Mouse (Mus musculus) ES-Bruce4 (cell line): ENCODE measurements around the gene Gnaq.

ENCODE experiments used
- CTCF ChIP-seq: IDR thresholded peaks from one replicate; pipeline ENCODE4 v1.8.1; 2011; ENCODE audit warnings: low read depth, low read length
- EP300 ChIP-seq: IDR thresholded peaks from 2 replicates; pipeline ENCODE4 v1.6.1; 2011; ENCODE audit warnings: low read depth, low read length; ENCODE audit not compliant: insufficient read depth
- POLR2A ChIP-seq: IDR thresholded peaks from one replicate; pipeline ENCODE4 v1.8.1; 2011; ENCODE audit warnings: low read length; ENCODE audit not compliant: insufficient read depth

- TF ChIP-seq CTCF, result peak; percentile 72
- no peak for TF ChIP-seq POLR2A
- no peak for TF ChIP-seq EP300
These were observed 226.3 kb downstream of the Gnaq start for GRCm38 (mm10) chr19:16358905-16359304.
